Mouse (Mus musculus) erythroblast, embryonic 14.5 days (primary cell): ENCODE results near the gene Glyctk.

Experiments
- GATA1 ChIP-seq: IDR thresholded peaks from 2 replicates; pipeline ENCODE4 v1.6.1; 2012; ENCODE audit warnings: low read length, inconsistent platforms, mixed read lengths
- TAL1 ChIP-seq: IDR thresholded peaks from 3 replicates; pipeline ENCODE4 v1.6.1; 2012; ENCODE audit warnings: low read length, inconsistent platforms, mixed read lengths

DNA sequence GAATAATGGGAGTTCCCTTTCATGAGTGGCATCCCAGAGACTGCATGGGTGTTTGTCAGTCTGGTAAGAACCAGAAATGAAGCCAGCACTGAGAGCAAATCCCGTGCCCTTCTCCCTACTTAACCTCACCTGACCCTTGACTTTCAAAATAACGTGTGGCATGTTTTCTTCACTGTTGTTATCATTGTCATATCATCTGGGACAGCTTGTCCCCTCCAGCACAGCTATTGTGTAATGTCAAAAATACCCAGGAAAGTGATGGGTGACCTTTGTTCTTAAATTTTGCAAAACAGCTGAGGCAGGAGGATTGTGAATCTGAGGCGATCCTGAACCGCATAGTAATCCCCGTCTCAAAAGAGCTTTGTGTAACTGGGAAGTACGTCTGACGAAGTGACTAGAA is 27.7 kb downstream of the Glyctk start:
- TF ChIP-seq GATA1: no peak
- TF ChIP-seq TAL1: no peak
